Mouse (Mus musculus) right cerebral cortex, postnatal 14 days (tissue): Measurements from ENCODE around the gene Cldn34c2.
"Not testable (repeated sequence)": the region's sequence is repeated elsewhere in the genome, so short reads cannot be mapped to it uniquely, and the experiment has no call there.

ENCODE experiments used
- DNase-seq: peaks from one replicate; pipeline ENCODE4 v3.0.0; 2022

Gene Cldn34c2

DNA sequence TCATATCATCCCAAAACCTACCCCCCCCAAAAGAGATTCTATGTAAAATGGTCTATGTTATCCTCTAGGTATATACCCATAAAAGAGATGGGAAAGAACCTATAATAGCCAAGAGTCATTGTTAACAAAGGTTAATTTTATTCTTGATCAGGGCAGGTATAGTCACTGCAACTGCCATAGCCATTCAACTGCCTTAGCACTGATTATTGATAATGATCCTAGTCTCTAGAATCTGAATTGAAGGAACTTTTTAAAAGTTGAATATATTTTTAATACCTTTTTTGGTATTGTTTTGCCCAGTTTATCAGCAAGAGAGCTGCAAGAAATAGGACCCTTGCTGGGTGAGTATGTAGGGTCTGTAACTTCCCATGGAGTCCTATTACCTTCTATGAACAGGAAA is at the start of gene Cldn34c2:
TSS of gene Cldn34c2 (plus strand) at position 301 of the 400 bp plus-strand sequence.
- DNase-seq, result not testable (repeated sequence)

DNA sequence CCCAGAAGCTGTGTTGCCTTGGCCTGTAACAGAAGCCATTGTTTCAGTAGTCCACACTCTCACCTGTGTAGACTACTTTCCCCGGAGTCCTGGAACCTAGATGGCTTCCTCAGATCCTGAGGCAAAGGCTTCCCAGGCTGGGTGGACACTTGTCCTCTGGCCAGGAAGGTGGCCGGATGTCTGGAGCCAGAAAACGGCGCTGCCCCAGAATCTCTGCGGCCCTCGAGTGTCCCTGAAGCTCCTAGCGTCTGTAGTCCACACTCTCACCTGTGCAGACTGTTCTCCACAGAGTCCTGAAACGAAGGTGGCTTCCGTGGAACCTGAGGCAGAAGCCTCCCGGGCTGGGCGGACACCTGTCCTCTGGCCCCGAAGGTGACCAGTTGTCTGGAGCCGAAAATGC is 30.1 kb upstream of the Cldn34c2 start:
- not testable (repeated sequence) for DNase-seq

DNA sequence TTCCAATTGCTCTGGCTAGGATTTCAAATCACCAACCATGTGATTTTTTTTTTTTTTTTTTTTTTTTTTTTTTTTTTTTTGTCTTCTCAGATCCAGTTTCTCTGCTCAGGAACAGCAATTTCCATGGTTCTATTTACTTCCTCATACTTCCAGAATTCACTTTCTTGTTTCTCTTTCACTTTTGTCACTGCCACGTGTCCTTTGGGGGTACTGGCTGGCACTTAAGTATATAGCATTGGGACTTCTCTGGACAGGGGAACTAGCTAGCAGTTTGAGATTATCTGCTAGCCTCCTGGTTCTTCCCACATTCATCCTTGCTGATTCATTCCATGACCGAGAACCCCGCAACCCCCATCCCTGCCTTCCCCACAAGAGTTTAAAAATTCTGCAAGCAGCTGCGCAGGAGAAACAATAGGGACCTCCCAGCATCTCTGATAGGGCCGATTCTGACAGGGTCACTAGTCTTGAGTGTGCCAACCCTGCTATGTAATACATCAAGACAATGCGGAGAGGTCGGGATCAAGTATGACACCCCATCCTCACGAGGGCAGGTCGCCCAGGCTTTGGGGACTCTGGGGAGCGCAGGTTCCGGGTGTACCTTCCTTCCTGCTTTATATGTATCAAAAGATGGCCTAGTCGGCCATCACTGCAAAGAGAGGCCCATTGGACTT is 30.8 kb downstream of the Cldn34c2 start:
- not testable (repeated sequence) for DNase-seq
